In the genomic region with DNA sequence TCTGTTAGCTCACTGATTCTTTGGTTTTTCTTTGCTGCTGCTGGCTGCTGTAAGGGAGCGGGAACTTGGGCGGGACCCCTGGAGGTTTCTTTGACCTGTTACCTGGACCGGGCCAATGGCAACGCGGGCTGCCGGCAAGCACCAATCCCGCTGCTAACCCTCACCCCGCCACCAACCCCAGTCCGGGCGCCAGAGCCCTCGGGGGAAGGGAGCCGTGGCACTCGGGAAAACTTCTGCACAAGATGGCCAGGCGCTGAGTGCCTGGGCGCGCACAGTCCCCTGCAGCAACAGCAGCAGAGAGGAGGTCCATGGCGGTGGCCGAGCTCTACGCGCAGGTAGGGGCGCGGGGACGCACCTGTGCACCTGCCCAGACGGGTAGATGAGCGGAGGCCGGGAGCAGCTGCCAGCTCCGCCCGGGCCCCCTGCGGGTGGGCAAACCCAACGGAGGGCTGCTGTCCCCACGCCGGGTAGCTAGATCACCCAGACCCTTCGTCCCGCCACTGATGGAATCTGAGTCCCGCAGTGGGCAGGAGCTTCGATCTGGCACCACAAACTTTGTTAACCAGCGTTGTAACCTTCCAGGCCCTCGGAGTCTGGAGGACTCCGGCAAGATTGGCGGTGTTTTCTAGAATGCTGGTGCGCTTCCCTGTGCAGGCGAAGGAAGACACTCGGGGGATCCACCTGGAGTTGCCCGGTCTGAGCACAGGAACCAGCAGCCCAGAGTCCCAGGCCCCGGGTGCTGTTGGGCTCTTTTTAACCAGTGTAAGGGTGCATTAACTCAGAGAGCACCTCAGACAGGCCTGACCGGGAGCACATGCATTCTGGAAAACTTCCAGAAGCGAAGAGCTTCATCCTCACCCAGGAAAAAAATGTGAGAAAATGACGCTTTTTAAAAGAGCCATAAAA, we compare ENCODE assay signal across 8 mouse cellular contexts. TPM values are rescaled to one million over a fixed set of nuclear protein-coding genes. Genes with fewer than 3 reads are reported as not detected.
DNase-seq lines count a peak whose midpoint lies in the region; ATAC-seq and TF ChIP-seq lines count a peak whose summit lies in the region.

A gene (plus strand): TSS at position 180 of the 906 bp plus-strand sequence.

- 3% methylated on average over 48 of the region's 48 CpGs for WGBS in heart, embryonic 10.5 days
- WGBS in lung, embryonic 14.5 days, result 3% methylated on average over 48 of the region's 48 CpGs

- no peaks in the 10 kb centered on the region for H3K9me3 ChIP-seq in heart, embryonic 10.5 days
- no peaks in the 10 kb centered on the region for H3K9me3 ChIP-seq in lung, embryonic 14.5 days (ENCODE audit: low read depth, low read length)

- peaks cover 33% of the 10 kb centered on the region for H3K4me1 ChIP-seq in heart, embryonic 10.5 days
- H3K4me1 ChIP-seq in lung, embryonic 14.5 days (ENCODE audit: insufficient read depth), result peaks cover 5% of the 10 kb centered on the region; the same call in 1 of the 2 replicates

- peak; percentile 92 for DNase-seq in R1 (ENCODE audit: low read depth, low spot score)
- peak; percentile 60 for DNase-seq in embryo, embryonic 10.5 days (ENCODE audit: low spot score)
- DNase-seq in heart, embryonic 10.5 days (ENCODE audit: low spot score), result peak; percentile 78
- DNase-seq in kidney, adult 8-10 months, result peak; percentile 69 to 73
- peak; percentile 71 for DNase-seq in lung, embryonic 14.5 days
- DNase-seq in skeletal muscle tissue, adult 2 months (ENCODE audit: low read depth, low spot score), result peak; percentile 67
- no peak for DNase-seq in c-Kit-positive CD71-positive TER-119-positive erythroid progenitor cells, embryonic 14.5 days (ENCODE audit: low spot score)

- ATAC-seq in lung, embryonic 14.5 days (ENCODE audit: insufficient read depth), result peak; percentile 61
- no peak for ATAC-seq in inflammation-experienced regulatory T-cells, adult 6 months

- 0 out of 2 replicates have a peak within 1 kb of the TSS, but pooled peaks have one; percentile 24 for H3K27ac ChIP-seq in heart, embryonic 10.5 days
- peak within 1 kb of the TSS; percentile 88 for H3K27ac ChIP-seq in lung, embryonic 14.5 days (ENCODE audit: low read depth)

- H3K27me3 ChIP-seq in heart, embryonic 10.5 days (ENCODE audit: insufficient read depth, poor library complexity, severe bottlenecking), result peaks cover 44% of the 10 kb centered on the region
- H3K27me3 ChIP-seq in lung, embryonic 14.5 days (ENCODE audit: insufficient read depth, low read length), result peaks cover 18% of the 10 kb centered on the region; the same call in 1 of the 2 replicates

- H3K4me2 ChIP-seq in lung, embryonic 14.5 days, result peak within 1 kb of the TSS; percentile 60

- no peak for TF ChIP-seq CTCF in lung, embryonic 14.5 days (IDR thresholded peaks at IDR 0.05; ENCODE audit: low read depth)

- no peaks in the 10 kb centered on the region for H3K36me3 ChIP-seq in heart, embryonic 10.5 days
- no peaks in the 10 kb centered on the region for H3K36me3 ChIP-seq in lung, embryonic 14.5 days (ENCODE audit: insufficient read depth)

- H3K4me3 ChIP-seq in heart, embryonic 10.5 days, result peak within 1 kb of the TSS; percentile 70
- H3K4me3 ChIP-seq in lung, embryonic 14.5 days (ENCODE audit: low read depth, low read length), result peak within 1 kb of the TSS; percentile 48

- H3K9ac ChIP-seq in lung, embryonic 14.5 days, result peak within 1 kb of the TSS; percentile 60

RNA-seq across cellular contexts. Expression of the gene that starts here (rescaled TPM):
- polyA plus RNA-seq in heart, embryonic 10.5 days (2016; fragmentation: Nextera tagmentation; extraction: Ambion mirVana), result 0.51 and 1.4 TPM in 2 replicates
- 28.9 and 29.9 TPM in 2 replicates for polyA plus RNA-seq in lung, embryonic 14.5 days (2014; fragmentation: Nextera tagmentation; extraction: Ambion mirVana)
- under 1 TPM in 2 of 3 experiments, not detected in 1; 0.24 to 0.30 TPM for polyA plus RNA-seq in inflammation-experienced regulatory T-cells, adult 6 months (2017; shearing (Covaris generic))

Comparison
In these comparisons a context has a peak if more than half of its experiments do, and no peak if none do; other contexts are left out.
1. RNA of the gene that starts here (polyA plus RNA-seq): 28.9 to 29.9 TPM in lung, embryonic 14.5 days; 0.51 to 1.4 TPM in heart, embryonic 10.5 days and 0.24 to 0.30 TPM in inflammation-experienced regulatory T-cells, adult 6 months; every median in the first group is over 10 times any median in the second.